ENCODE assay signal across 8 mouse cellular contexts in the genomic region with DNA sequence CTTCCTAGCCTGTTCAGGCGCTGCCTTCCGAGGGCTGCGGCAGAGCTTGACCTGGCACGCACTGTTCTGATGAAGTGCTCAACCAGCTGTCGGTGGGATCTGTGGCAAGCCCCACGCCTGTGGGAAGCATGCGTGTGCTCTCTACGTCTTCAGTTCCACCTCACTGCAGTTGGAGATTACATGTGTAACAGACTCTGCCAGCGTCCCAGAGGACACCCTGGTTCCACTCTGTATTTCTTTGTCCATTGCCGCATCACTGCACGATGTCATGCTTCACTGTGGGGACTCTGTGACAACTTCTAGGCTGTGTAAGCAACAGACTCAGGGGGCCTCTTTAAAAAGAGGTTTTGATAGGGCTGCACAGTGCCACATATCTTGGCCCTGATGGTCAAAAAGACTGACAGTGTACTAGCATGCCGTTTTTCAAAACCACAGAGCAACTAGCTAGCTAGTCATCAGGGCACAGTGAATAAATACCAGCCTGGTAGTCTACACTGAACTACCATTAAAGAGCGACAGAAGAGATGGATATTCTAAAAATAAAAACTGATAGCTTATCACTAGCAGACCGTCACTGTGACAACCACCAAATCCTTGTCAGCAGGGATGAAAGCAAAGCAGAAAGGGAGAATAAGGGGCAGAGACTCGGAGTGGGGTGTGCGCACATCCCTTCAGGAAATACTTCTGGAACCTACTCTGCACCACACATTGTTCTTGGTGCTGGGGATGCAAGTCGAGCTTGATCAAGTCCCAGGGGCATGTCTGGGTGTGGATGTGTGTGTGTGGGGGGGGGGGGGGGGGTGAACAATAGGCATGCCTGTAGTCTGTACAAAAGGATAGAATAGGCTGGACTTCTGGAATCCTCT. TPM values are rescaled to one million over a fixed set of nuclear protein-coding genes. Genes with fewer than 3 reads are reported as not detected.
A peak's percentile ranks its signal among the peaks of the same experiment; 100 is the strongest.
DNase-seq lines count a peak whose midpoint lies in the region; ATAC-seq and TF ChIP-seq lines count a peak whose summit lies in the region.

No protein-coding gene starts in this region.

- no peak overlapping the region for H3K27ac ChIP-seq in lung, embryonic 16.5 days (ENCODE audit: low read length)
- H3K27ac ChIP-seq in lung, postnatal 0 days (ENCODE audit: low read length): no peak overlapping the region
- H3K27ac ChIP-seq in forebrain, postnatal 0 days (ENCODE audit: low read depth, low read length): 0 out of 2 replicates have a peak overlapping the region, but pooled peaks have one; percentile 29
- H3K27ac ChIP-seq in liver, embryonic 13.5 days: 0 out of 2 replicates have a peak overlapping the region, but pooled peaks have one; percentile 11
- peak overlapping the region; percentile 51 for H3K27ac ChIP-seq in neural tube, embryonic 15.5 days (replicated peaks)

- no peaks in the 10 kb centered on the region for H3K9me3 ChIP-seq in lung, embryonic 16.5 days (ENCODE audit: control insufficient read depth, low read length)
- H3K9me3 ChIP-seq in lung, postnatal 0 days (ENCODE audit: low read length): no peaks in the 10 kb centered on the region
- no peaks in the 10 kb centered on the region for H3K9me3 ChIP-seq in forebrain, postnatal 0 days (ENCODE audit: low read length)
- H3K9me3 ChIP-seq in liver, embryonic 13.5 days (replicated peaks): peaks cover 9% of the 10 kb centered on the region
- no peaks in the 10 kb centered on the region for H3K9me3 ChIP-seq in neural tube, embryonic 15.5 days (replicated peaks)

- H3K9ac ChIP-seq in lung, embryonic 16.5 days (ENCODE audit: low read length): no peak overlapping the region
- H3K9ac ChIP-seq in lung, postnatal 0 days (replicated peaks; ENCODE audit: low read depth): no peak overlapping the region
- H3K9ac ChIP-seq in forebrain, postnatal 0 days: no peak overlapping the region
- H3K9ac ChIP-seq in liver, embryonic 13.5 days: peak overlapping the region; percentile 31; the same call in 1 of the 2 replicates
- no peak overlapping the region for H3K9ac ChIP-seq in neural tube, embryonic 15.5 days (replicated peaks)

- peak; percentile 27; the same call in 1 of the 2 replicates for ATAC-seq in lung, embryonic 16.5 days (ENCODE audit: low read depth)
- ATAC-seq in lung, postnatal 0 days: no peak; the same call in 1 of the 2 replicates
- ATAC-seq in forebrain, postnatal 0 days: peak; percentile 23
- ATAC-seq in liver, embryonic 13.5 days (ENCODE audit: low read depth): peak; percentile 14; the same call in 1 of the 2 replicates
- ATAC-seq in neural tube, embryonic 15.5 days (ENCODE audit: low FRiP score): peak; percentile 50; the same call in 1 of the 2 replicates

- no peak overlapping the region for H3K4me2 ChIP-seq in lung, embryonic 16.5 days (ENCODE audit: low read depth, low read length)
- no peak overlapping the region for H3K4me2 ChIP-seq in lung, postnatal 0 days (replicated peaks; ENCODE audit: low read depth, low read length)
- H3K4me2 ChIP-seq in forebrain, postnatal 0 days (ENCODE audit: low read depth): no peak overlapping the region
- peak overlapping the region; percentile 3 for H3K4me2 ChIP-seq in liver, embryonic 13.5 days
- no peak overlapping the region for H3K4me2 ChIP-seq in neural tube, embryonic 15.5 days

- H3K36me3 ChIP-seq in lung, embryonic 16.5 days (ENCODE audit: control insufficient read depth, insufficient read depth, low read length): peaks cover 11% of the 10 kb centered on the region
- H3K36me3 ChIP-seq in lung, postnatal 0 days (ENCODE audit: insufficient read depth, low read length): peaks cover 3% of the 10 kb centered on the region; the same call in 1 of the 2 replicates
- peaks cover 16% of the 10 kb centered on the region for H3K36me3 ChIP-seq in forebrain, postnatal 0 days (ENCODE audit: insufficient read depth)
- peaks cover 64% of the 10 kb centered on the region for H3K36me3 ChIP-seq in liver, embryonic 13.5 days
- H3K36me3 ChIP-seq in neural tube, embryonic 15.5 days: peaks cover 19% of the 10 kb centered on the region

- no peak overlapping the region for H3K4me3 ChIP-seq in lung, embryonic 16.5 days (ENCODE audit: low read length)
- H3K4me3 ChIP-seq in lung, postnatal 0 days (ENCODE audit: low read depth, low read length): no peak overlapping the region
- H3K4me3 ChIP-seq in forebrain, postnatal 0 days (ENCODE audit: low read depth, low read length): no peak overlapping the region
- no peak overlapping the region for H3K4me3 ChIP-seq in liver, embryonic 13.5 days (replicated peaks)
- H3K4me3 ChIP-seq in neural tube, embryonic 15.5 days (replicated peaks): no peak overlapping the region

- H3K27me3 ChIP-seq in lung, embryonic 16.5 days (ENCODE audit: control insufficient read depth, insufficient read depth, low read depth, low read length): no peaks in the 10 kb centered on the region
- H3K27me3 ChIP-seq in lung, postnatal 0 days (replicated peaks; ENCODE audit: insufficient read depth, low read length): no peaks in the 10 kb centered on the region
- no peaks in the 10 kb centered on the region for H3K27me3 ChIP-seq in forebrain, postnatal 0 days (ENCODE audit: insufficient read depth, low read length)
- no peaks in the 10 kb centered on the region for H3K27me3 ChIP-seq in liver, embryonic 13.5 days
- no peaks in the 10 kb centered on the region for H3K27me3 ChIP-seq in neural tube, embryonic 15.5 days (replicated peaks)

- no peak for TF ChIP-seq EP300 in lung, postnatal 0 days (IDR thresholded peaks at IDR 0.05)

- TF ChIP-seq CTCF in lung, postnatal 0 days (IDR thresholded peaks at IDR 0.05): no peak
- TF ChIP-seq CTCF in forebrain, postnatal 0 days (IDR thresholded peaks at IDR 0.05; ENCODE audit: low read depth): no peak

- 62% methylated on average over 17 of the region's 17 CpGs for WGBS in lung, embryonic 16.5 days
- 75% methylated on average over 17 of the region's 17 CpGs for WGBS in lung, postnatal 0 days
- WGBS in forebrain, postnatal 0 days: 61% methylated on average over 17 of the region's 17 CpGs
- WGBS in liver, embryonic 13.5 days (ENCODE audit: insufficient replicate concordance): 54% methylated on average over 17 of the region's 17 CpGs
- WGBS in neural tube, embryonic 15.5 days: 42% methylated on average over 17 of the region's 17 CpGs

- peaks cover 13% of the 10 kb centered on the region for H3K4me1 ChIP-seq in lung, embryonic 16.5 days (replicated peaks; ENCODE audit: control insufficient read depth, insufficient read depth, low read length)
- H3K4me1 ChIP-seq in lung, postnatal 0 days (ENCODE audit: insufficient read depth, low read depth, low read length): peaks cover 7% of the 10 kb centered on the region; the same call in 1 of the 2 replicates
- H3K4me1 ChIP-seq in forebrain, postnatal 0 days (ENCODE audit: insufficient read depth): peaks cover 3% of the 10 kb centered on the region; the same call in 1 of the 2 replicates
- peaks cover 83% of the 10 kb centered on the region for H3K4me1 ChIP-seq in liver, embryonic 13.5 days (replicated peaks)
- peaks cover 23% of the 10 kb centered on the region for H3K4me1 ChIP-seq in neural tube, embryonic 15.5 days

- DNase-seq in lung, postnatal 0 days (ENCODE audit: low spot score): no peak
- DNase-seq in forebrain, postnatal 0 days: no peak
- no peak for DNase-seq in liver, embryonic 13.5 days
- DNase-seq in cerebellum, postnatal 4 days (ENCODE audit: low spot score in 2 of 2): no peak
- DNase-seq in urinary bladder, postnatal 25 days (ENCODE audit: low spot score): no peak
- no peak for DNase-seq in yolk sac, embryonic 10.5 days (ENCODE audit: low spot score)

RNA-seq across cellular contexts. Expression of gene Katnal1, which starts 20.7 kb away (rescaled TPM):
- 11.0 and 11.7 TPM in 2 replicates for polyA plus RNA-seq in lung, embryonic 16.5 days (2015; fragmentation: Nextera tagmentation; extraction: Ambion mirVana)
- polyA plus RNA-seq in lung, postnatal 0 days (2015; fragmentation: Nextera tagmentation; extraction: Ambion mirVana): 4.3 and 5.0 TPM in 2 replicates
- 45.0 and 47.9 TPM in 2 replicates for total RNA-seq in forebrain, postnatal 0 days (2014; rRNA removed)
- 18.0 and 24.0 TPM in 2 replicates for polyA plus RNA-seq in forebrain, postnatal 0 days (2015; fragmentation: Nextera tagmentation; extraction: Ambion mirVana)
- polyA plus RNA-seq in liver, embryonic 13.5 days (2015; fragmentation: Nextera tagmentation; extraction: Ambion mirVana): 8.4 and 12.7 TPM in 2 replicates
- polyA plus RNA-seq in neural tube, embryonic 15.5 days (2015; fragmentation: Nextera tagmentation; extraction: Ambion mirVana): 33.0 and 35.1 TPM in 2 replicates

Comparison
In these comparisons a context has a peak if more than half of its experiments do, and no peak if none do; other contexts are left out.
1. H3K27ac ChIP-seq: peak in forebrain, postnatal 0 days (single experiment), liver, embryonic 13.5 days (single experiment) and neural tube, embryonic 15.5 days (single experiment); none in lung, embryonic 16.5 days (single experiment) and lung, postnatal 0 days (single experiment).